Mouse (Mus musculus): ENCODE data around the gene Klhl36. TPM values are rescaled to one million over a fixed set of nuclear protein-coding genes. Genes with fewer than 3 reads are reported as not detected.

The Klhl36 gene
- polyA plus RNA-seq, 1 experiment, result 23.8 TPM

DNA sequence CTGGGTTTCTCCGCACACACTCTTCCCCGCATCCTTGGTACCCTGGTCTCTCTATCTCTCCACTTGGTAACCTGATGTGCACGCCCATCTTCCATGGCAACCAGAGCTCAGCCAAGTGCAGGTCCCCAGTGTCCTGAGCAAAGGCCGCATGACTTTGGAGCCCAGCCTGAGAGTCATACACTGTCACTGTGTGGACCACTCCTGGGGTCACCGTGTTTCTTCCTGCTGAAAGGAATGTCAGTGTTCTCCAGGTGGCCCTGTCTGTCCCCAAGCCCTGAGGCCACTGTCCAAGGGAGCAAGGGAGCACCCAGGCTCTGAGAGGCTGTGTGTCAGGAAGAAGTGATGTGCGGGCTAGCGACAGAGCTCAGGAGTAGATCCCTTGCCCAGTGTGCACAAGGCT, 21.2 kb downstream of the Klhl36 start:
- DNase-seq (ENCODE audit: low read depth), result no peak

DNA sequence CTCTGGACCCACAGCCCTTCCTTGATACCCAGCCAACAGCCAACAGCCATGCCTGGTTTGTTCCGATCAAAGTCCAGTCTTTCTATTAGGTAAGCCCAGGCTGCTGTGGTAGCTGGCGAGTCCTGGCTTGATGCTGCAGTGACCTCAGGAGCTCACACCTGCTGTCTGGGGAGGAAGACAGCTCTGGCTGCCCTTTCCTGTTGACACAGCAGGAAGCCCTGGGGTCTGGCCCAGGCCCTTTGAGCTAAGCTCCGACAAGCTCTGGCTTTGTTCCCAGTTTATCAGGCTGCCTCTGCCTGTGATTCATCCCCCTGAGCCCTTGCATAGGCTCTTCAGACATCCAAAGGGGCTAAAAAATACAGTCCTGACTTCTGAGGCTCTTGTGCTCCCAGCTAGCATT, 23.5 kb downstream of the Klhl36 start:
- DNase-seq (ENCODE audit: low read depth), result no peak

DNA sequence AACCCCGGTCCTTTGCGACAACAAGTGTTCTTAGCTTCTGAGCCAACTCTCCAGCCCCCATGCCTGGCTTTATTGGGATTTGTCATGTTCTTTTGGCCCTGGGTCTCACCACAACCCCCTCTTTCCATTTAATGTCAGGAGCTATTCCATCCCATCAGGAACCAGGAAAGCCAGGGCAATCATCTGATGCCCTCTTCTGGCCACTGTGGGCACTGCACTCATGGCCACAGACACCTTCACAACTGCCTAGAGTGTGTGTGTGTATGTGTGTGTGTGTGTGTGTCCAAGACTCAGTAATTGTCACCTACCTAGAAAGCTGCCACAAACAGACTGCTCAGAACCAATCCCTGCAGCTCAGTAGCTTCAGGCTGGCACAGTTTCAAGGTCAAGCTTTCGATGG, 25.1 kb downstream of the Klhl36 start:
- no peak for DNase-seq (ENCODE audit: low read depth)

DNA sequence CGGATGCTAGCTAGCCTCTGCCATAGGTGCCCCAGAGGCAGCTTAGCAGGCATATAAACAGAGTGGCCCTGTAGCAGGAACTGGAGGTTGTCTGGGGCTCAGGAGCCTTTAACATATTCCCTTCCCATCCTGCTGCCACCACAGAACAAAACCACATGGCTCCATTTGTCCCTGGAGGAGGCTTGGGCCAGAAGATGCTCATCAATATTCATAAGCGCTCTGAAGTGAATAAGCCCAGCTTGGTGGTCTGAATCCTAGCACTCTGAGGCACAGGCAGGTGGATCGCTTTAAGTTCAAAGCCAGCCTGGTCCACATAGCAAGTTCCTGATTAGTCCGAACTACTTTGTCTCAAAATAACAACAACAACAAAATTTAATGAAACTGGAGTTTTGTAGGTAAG, 25.9 kb downstream of the Klhl36 start:
- DNase-seq (ENCODE audit: low read depth), result no peak

DNA sequence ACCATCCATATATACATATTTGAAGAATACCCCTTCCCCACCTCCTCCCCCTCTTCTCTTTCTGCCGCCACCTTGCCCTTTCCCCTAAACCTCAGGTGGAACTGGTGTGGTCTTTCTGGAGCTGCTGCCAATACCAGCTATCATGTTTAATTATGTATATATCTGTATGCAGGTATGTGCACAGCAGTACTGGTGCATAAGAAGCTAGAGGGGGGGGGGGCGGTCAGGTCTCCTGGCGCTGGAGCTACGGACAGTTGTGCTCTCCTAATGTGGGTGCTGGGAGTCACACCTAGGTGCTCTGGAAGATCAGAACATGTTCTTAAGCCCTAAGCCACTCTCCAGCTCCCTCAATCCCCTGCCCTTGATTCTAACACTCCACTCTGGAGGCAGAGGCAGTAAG, 35.0 kb downstream of the Klhl36 start:
- DNase-seq (ENCODE audit: low read depth), result no peak

DNA sequence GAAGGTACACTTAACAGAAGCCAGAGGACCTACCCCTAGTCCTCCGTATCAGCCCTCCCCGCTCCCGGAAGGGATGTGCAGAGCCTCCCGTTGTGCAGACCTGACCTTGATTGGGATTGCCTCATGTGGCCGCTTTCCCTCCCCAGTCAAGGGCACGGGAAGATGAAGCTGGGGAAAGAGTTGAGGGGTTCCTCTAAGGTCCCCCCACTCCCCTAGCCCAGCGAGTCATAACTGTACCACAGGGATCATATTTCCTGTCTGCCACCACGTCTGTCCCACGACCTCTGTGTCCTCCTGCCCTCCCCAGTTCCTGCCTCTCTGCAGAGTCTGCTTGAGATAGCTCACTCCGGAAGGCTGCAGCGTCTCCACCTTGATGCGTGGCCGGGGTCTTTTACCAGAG, 35.9 kb downstream of the Klhl36 start:
- no peak for DNase-seq (ENCODE audit: low read depth)

DNA sequence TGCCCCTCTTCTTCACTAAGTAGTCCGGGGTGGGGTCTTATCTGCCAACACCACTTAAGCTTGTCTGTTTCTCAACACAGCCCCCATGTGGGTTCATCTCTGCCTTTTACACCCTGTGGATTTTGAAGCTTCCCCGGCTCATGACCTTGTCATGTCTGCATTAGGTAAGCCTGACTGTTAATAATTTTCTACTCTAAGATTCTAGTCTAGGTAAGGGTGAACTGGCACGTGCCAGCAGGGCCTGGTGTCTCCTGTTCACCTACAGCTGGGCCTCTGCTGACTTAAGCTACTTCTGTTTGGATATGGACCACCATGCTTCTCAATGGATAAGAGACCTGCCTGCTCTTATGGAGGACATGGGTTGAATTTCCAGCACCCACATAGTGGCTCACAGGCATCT, 39.3 kb downstream of the Klhl36 start:
- DNase-seq (ENCODE audit: low read depth), result no peak

DNA sequence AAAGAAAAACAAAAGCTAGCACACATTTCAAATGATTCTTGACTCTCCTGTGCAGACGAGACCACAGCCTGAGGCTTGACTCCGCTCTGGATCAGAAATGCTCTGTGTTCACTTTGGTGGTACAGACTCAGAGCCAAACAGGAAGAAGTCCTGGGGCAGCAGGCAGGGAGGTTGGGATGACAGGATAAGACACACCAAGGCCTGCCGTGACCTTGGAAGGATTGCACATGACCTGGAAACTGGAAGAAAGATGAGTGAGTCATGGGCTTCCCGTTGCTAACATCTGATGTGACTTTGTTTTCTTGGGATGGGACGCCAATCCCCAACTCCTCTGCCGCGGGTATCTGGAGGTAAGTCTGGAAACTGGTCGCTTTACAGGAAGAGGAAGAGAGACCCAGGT, 39.9 kb downstream of the Klhl36 start:
- no peak for DNase-seq (ENCODE audit: low read depth)

DNA sequence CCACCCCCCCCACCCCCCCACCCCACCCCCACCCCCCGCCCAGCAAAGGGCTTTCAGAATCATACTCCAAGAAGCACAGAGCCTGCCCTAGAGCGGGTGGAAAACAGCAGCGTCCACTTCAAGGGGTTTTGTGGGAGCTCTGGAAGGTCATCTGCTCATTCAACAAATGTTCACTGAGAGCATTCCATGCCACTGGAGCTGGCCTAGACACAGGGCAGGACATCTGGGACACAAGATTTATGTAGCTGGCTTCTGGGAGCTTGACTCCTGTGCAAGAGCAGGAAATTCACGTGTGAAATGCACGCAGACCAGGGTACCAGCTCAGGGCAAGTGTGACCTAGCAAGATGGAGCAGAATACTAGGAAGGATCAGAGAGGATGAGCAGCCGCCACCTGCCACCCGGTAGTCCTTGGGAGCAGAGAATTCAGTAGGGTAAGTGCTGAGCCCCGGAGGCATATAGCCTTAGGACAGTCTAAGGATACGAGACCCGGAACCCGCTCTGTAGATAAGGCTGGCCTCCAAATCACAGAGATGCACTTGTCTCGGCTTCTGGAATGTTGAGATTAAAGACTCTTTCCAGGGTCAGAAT, 42.4 kb downstream of the Klhl36 start:
- DNase-seq (ENCODE audit: low read depth), result no peak

DNA sequence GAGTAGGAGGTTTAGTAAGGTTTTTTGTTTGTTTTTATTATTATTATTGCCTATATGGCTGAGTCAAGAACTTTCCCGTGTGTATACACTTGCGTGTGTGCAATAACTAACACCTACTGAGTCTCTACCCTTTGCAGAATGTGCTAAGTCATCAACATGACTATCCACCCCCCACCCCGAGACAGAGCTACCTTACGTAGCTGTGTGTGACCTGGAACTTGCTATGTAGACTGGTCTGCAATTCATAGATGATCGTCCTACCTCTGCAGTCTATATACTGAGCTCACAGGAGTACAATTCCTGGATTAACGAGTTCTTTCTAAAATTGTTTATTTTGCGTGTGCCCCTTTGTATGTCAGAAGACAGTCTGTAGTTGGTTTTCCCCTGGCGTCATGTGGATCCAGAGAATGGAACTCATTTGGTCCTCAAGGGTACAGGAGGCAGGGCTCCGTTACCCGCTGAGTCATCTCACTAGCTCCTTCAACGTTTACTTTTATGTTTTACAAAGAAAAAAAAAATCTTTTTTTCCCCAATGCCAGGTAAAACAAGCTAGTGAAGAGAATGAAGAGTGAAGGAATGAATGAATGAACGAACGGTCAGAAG, 48.0 kb downstream of the Klhl36 start, which contains the start of gene Usp10:
Gene Usp10, plus strand, starts transcription at position 417 of the 603 bp plus-strand sequence.
- no peak for DNase-seq (ENCODE audit: low read depth)

DNA sequence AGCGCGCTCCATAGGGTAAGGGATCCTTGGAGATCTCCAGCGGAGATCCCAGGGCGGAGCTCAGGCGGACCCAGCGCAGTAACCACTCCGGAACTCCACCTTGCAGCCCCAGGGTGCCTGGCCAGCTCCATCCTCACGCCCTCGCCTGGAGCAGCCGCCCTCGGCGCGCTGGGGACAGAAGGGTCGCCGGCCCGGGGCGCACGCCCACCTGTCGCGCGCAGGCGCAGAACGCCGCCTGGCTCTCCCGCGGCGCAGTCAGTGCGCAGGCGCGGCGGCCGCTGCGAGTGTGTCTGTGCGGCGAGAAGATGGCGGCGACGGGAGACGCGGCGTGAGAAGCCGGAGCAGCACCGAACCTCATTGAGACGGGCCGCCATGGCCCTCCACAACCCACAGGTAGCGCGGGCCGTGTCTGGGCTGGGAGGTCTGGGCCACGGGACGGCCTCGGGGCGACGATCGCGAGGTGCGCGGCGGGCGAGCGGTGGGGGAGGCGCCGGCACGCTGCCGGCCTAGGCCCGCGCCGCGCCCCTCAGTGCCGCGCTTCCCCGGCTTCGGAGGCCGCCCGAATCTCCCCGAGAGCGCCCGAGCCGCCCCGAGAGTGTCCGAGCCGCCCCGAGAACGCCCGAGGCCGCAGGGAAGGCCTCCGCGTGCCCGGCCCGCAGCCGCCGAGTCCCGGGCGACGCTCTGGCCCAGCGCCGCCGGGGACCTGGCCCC, 48.6 kb downstream of the Klhl36 start, which contains the start of gene Gm20388:
Gene Gm20388, plus strand, starts transcription at position 295 of the 711 bp plus-strand sequence.
- DNase-seq (ENCODE audit: low read depth), result no peak

DNA sequence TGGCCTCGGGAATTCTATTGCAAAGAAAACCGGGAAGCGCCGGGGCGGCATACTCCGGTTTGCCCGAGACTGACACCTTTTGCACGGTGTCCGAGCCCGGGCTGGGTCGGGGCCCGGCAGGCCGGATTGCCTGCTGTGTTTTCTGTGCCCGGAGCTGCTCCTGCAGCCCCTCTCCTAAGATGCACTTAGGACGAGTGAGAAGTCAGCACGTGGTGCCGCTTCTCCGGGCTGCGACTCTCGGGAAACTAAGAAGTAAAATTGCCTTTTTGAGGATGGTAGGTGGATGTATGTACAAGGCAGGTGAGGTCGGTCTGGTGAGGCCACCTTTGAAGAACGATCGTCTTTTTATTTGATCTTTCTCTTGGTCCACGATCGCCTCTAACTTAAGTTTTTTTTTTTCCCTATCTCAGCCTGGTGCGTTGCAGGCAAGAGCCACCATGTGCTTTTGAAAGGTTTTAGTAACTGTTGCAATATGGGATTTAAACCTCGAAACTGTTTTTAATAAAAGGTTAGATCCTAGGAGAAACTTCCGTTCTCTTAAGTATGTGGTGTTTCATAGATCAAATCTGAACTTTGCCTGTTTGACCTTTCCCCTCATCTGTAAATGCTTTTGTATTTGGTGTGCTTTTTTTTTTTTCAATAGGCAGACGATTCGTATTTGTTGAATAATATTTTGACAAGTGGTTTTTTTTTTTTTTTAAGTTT, 49.3 kb downstream of the Klhl36 start:
- DNase-seq (ENCODE audit: low read depth), result no peak

DNA sequence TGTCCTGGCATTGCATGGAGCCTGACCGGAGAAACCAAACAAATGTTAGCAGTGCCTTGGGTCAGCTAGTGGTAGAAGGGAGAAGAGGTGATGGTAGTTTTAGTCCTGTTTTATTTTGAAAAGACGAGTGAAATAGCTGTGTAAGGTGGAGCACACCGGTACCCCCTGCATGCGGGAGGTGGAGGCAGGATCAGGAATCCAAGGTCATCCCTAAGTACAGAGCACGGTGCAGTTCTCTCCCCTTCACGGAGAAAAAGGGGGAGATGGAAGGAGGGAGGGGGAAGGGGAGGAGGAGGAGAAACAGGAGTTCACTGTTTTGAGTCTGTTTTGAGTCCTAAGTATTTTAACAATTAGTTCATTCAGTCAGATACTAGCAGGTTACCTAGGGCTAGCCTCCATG, 50.6 kb downstream of the Klhl36 start:
- DNase-seq (ENCODE audit: low read depth), result no peak

DNA sequence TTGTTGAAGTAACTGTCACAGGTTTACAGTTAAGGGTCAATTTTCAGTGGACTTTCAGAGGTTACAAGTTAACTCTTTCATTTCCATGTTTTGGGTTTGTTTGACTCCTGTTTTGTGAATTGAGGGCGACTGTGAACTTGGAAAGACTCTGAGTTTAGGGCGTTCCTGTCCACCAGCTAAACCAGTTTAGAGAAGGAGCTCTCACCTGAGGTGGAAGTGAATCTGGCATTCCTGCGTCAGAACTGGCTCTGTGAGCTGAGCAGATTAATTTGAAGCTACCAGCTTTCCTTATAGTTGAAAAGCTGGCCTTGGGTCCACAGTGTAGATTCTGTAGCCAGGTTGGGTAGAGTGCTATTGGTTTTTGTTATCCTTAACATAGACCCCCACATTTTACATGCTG, 51.1 kb downstream of the Klhl36 start:
- DNase-seq (ENCODE audit: low read depth), result no peak

DNA sequence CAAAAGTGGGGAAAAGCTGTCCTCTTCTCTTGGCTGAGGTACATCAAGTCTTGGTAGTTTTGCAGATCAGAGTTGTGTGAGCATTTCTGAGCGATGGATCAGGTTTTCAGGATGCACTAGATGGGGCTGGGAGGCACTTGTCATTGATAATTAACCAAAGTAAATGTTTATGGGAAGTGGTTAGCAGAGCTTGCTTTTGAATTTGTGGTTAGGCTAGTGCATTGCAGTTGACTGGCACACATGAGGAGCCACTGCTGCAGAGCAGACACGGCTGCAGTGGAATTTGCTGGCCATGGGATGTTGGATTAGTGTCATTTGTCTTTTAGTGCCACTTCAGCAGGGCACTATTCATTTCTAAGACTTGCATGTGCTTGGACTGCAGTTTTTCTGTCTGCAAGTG, 52.1 kb downstream of the Klhl36 start:
- DNase-seq (ENCODE audit: low read depth), result no peak

DNA sequence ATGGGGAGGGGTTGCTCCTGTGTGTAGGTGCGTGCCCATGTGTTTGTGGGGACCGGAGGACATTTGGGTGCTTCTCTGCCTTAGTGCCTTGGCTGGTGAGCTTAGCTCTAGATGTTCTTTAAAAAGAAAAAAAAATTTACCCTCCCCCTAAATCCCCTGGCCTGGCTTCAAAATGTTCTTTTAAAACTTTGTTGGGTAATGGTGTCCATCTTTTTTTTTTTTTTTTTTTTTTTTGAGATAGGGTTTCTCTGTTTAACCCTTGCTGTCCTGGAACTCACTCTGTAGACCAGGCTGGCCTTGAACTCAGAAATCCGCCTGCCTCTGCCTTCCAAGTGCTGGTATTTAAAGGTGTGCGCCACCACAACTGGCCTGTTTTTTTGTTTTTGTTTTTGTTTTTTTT, 53.2 kb downstream of the Klhl36 start:
- no peak for DNase-seq (ENCODE audit: low read depth)

DNA sequence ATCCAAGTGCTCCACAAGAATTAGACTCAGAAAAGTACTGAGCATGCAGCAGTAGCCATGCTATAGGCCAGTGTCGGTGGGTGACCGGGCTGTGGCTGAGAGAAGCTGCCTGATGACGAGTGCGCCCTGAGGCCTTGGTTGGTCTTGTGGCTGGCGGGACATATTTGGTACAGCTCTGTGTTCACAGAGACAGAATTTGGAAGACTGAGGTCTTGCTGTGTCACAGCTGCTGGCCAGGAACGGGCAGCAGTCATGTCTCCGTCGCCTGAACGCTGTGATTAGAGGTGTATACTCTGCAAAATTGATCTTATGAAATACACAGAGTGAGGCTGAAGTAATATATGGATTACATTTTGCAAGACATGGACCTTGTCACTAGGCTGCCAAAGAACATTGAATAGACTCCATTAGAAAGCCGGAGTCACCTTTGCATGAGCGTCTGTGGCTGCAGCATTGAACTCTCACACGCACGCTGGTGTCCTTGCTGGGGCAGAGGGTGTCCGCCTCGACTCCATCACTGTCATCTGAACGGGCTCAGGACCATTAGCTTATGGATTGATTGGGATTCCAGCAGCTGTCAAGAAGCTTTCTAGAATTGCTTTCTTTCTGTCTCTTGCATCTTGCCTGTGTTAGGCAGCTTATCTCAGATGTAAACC, 54.3 kb downstream of the Klhl36 start:
- DNase-seq (ENCODE audit: low read depth), result no peak

DNA sequence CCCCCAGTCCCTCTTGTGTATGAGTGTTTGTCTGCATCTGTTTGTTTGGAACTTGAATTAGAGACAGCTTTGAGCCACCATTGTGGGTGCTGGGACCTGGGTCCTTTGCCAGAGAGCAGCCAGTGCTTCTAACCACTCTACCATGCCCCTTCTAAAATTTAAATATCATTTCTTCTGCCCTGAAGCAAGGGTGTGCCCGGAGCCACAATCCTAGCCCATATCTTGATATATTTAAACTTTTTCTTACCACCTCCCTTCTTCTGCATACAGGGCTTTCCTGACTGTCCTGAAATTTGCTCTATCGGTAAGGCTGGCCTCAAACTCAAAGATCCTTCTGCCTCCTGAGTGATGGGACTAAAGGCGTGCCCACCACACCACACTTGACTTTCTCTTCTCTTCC, 55.3 kb downstream of the Klhl36 start:
- DNase-seq (ENCODE audit: low read depth), result no peak

DNA sequence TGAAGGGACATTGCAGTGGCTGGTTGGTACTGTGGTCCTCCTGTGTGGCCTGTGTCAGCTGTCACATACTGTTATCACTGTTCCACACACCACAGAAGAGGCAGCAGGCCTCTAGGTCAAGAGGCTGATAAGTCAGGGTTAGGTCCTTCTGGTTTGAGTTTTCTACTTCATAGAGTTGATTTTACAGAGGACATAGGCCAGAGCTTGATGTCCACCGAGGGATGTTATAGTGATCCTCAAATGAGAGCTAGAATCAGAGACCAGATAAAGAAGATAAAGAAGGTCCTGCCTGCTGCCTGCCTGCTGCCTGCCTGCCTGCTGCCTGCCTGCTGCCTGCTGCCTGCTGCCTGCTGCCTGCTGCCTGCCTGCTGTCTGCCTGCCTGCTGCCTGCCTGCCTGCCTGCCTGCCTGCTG, 56.1 kb downstream of the Klhl36 start:
- no peak for DNase-seq (ENCODE audit: low read depth)

DNA sequence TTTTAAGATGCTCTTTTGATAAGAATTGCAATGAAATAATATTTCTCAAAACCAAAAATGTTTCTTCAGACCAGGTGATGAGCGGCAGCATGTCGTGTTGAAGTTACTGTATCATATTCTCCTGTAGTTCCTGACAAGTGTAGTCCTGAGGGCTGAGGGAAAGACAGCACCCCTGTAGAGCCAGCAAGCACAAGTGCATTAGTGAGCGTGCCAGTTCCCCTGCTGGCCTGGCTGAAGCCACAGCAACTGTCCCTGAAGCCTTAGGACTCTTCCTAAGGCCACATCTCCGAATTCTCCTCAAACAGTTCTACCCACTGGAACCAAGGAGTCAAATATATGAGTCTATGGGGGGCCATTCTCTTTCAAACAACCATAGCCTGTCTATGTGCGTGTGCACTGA, 61.2 kb downstream of the Klhl36 start:
- no peak for DNase-seq (ENCODE audit: low read depth)

DNA sequence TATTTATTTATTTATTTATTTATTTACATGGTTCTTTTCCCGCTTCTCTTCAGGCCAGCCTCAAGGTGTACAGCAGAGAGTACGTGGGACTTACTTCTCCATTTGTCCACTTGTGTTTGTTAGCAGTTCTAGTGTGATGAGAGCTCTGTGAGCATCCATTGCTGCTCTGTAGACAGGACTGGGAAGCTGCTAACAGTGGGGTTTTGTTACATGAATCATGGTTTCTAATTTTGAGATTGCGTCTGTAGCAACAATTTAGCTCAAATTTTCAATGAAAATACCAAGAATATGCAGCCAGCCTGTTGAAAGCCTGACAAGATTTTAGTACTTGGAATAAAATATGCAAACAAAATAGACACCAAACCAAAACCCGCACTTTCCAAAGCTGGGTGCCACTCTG, 63.4 kb downstream of the Klhl36 start:
- DNase-seq (ENCODE audit: low read depth), result no peak

DNA sequence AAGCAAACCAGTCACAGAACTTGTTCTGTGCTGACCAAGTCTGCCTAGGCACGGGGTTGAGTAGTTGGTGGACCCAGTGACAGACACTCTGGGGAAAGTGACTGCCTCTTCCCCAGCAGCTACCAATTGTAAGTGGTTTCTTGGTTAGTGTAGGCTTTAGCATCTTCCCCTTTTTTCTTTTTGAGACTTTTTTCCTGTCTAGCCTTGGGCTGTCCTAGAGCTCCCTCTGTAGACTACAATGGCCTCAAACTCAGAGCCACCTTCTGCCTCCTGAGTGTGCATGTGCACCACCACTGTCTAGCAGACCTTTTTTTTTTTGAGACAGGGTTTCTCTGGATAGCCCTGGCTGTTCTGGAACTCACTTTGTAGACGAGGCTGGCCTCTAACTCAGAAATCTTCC, 64.4 kb downstream of the Klhl36 start:
- DNase-seq (ENCODE audit: low read depth), result no peak
